Mouse (Mus musculus) MEL (cell line): Measurements from ENCODE around the gene Adgre5. TPM values are rescaled to one million over a fixed set of nuclear protein-coding genes. Genes with fewer than 3 reads are reported as not detected.

Source experiments
- polyA plus RNA-seq, 2 experiments: library from polyadenylated mRNA; stranded (reverse) in 1 of 2; unstranded in 1 of 2; fragments of >175 nt in 1 of 2; fragments of >200 nt in 1 of 2; gene quantifications; 2 replicates each; pipeline versions ENCODE4 v1.2.1 to v1.2.4; 2012; ENCODE audit warnings: low replicate concordance in 2 of 2, low read depth in 1 of 2; ENCODE audit not compliant: insufficient read length in 2 of 2, insufficient read depth in 1 of 2, missing spikeins in 1 of 2
- total RNA-seq: library from RNA; depleted of rRNA; stranded (reverse); fragments of 300-350 nt; gene quantifications from 2 replicates; pipeline ENCODE4 v1.2.3, GENCODE M21; 2012; rRNA removed

Adgre5 gene
- total and polyA plus RNA-seq, 3 experiments = 18.5 to 21.4 TPM; not detected in 1

Other genes with a start within 250 kb of the Adgre5 start
- not detected in 2 replicates for gene Olfr370, start 205.5 kb downstream of the Adgre5 start, total RNA-seq
- gene Olfr370, start 205.5 kb downstream of the Adgre5 start, polyA plus RNA-seq = under 1 TPM in 1 of 2 experiments, not detected in 1; 0.26 TPM
- gene Ndufb7, start 174.7 kb downstream of the Adgre5 start, total RNA-seq = 306 and 311 TPM in 2 replicates
- 100 to 1,000 TPM in 1 of 2 experiments, not detected in 1; 194 TPM for gene Ndufb7, start 174.7 kb downstream of the Adgre5 start, polyA plus RNA-seq
- 74.2 and 78.0 TPM in 2 replicates for gene Tecr, start 133.4 kb downstream of the Adgre5 start, total RNA-seq
- 100 to 1,000 TPM in 1 of 2 experiments, not detected in 1; 229 TPM for gene Tecr, start 133.4 kb downstream of the Adgre5 start, polyA plus RNA-seq
- 38.2 and 43.2 TPM in 2 replicates for gene Dnajb1, start 133.1 kb downstream of the Adgre5 start, total RNA-seq
- 10 to 100 TPM in 1 of 2 experiments, not detected in 1; 56.6 TPM for gene Dnajb1, start 133.1 kb downstream of the Adgre5 start, polyA plus RNA-seq
- gene Gipc1, start 88.6 kb downstream of the Adgre5 start, total RNA-seq = 34.3 and 38.6 TPM in 2 replicates
- gene Gipc1, start 88.6 kb downstream of the Adgre5 start, polyA plus RNA-seq = 10 to 100 TPM in 1 of 2 experiments, not detected in 1; 70.7 TPM
- gene Ptger1, start 74.6 kb downstream of the Adgre5 start, total RNA-seq = 2.6 and 4.0 TPM in 2 replicates
- gene Ptger1, start 74.6 kb downstream of the Adgre5 start, polyA plus RNA-seq = 1 to 10 TPM in 1 of 2 experiments, not detected in 1; 3.1 TPM
- gene Pkn1, start 42.1 kb downstream of the Adgre5 start, total RNA-seq = 33.5 and 37.8 TPM in 2 replicates
- gene Pkn1, start 42.1 kb downstream of the Adgre5 start, polyA plus RNA-seq = 10 to 100 TPM; 41.2 to 73.2 TPM
- gene Ddx39, start 26.1 kb downstream of the Adgre5 start, total RNA-seq = 279 and 361 TPM in 2 replicates
- gene Ddx39, start 26.1 kb downstream of the Adgre5 start, polyA plus RNA-seq = 100 to 1,000 TPM; 272 to 304 TPM
- 17.7 and 21.7 TPM in 2 replicates for gene Adgrl1, start 158.8 kb upstream of the Adgre5 start, total RNA-seq
- gene Adgrl1, start 158.8 kb upstream of the Adgre5 start, polyA plus RNA-seq = 10 to 100 TPM in 1 of 2 experiments, not detected in 1; 35.3 TPM
- 0.29 and 0.35 TPM in 2 replicates for gene Gm10644, start 213.9 kb upstream of the Adgre5 start, total RNA-seq
- under 1 TPM in 1 of 2 experiments, not detected in 1; 0.49 TPM for gene Gm10644, start 213.9 kb upstream of the Adgre5 start, polyA plus RNA-seq
- gene Asf1b, start 214.2 kb upstream of the Adgre5 start, total RNA-seq = 84.3 and 90.4 TPM in 2 replicates
- 100 to 1,000 TPM; 113 to 137 TPM for gene Asf1b, start 214.2 kb upstream of the Adgre5 start, polyA plus RNA-seq
- gene Prkaca, start 231.7 kb upstream of the Adgre5 start, total RNA-seq = 23.8 and 24.7 TPM in 2 replicates
- gene Prkaca, start 231.7 kb upstream of the Adgre5 start, polyA plus RNA-seq = 10 to 100 TPM in 1 of 2 experiments, not detected in 1; 74.9 TPM